Mouse (Mus musculus) heart, embryonic 10.5 days (tissue): ENCODE results near the gene Faf1. TPM values are rescaled to one million over a fixed set of nuclear protein-coding genes. Genes with fewer than 3 reads are reported as not detected.
A peak's percentile ranks its signal among the peaks of the same experiment; 100 is the strongest.

Experiments used
- DNase-seq: peaks from one replicate; pipeline ENCODE4 v3.0.0-alpha.2; 2017; ENCODE audit warnings: low spot score
- H3K27ac ChIP-seq: fragments of 300-500 bp; sonication (generic); 2 replicates; pipeline ENCODE4 v1.5.1; 2016; ENCODE audit warnings: mild to moderate bottlenecking
- H3K27me3 ChIP-seq: fragments of 300-500 bp; sonication (generic); 2 replicates; pipeline ENCODE4 v1.6.1; 2016; ENCODE audit warnings: mild to moderate bottlenecking; ENCODE audit not compliant: poor library complexity, insufficient read depth, severe bottlenecking
- H3K36me3 ChIP-seq: fragments of 300-500 bp; sonication (generic); 2 replicates; pipeline ENCODE4 v1.6.1; 2016; ENCODE audit warnings: mild to moderate bottlenecking, moderate library complexity
- H3K4me1 ChIP-seq: fragments of 300-500 bp; sonication (generic); 2 replicates; pipeline ENCODE4 v1.6.1; 2016; ENCODE audit warnings: mild to moderate bottlenecking
- H3K4me3 ChIP-seq: fragments of 300-500 bp; sonication (generic); 2 replicates; pipeline ENCODE4 v1.5.1; 2016; ENCODE audit warnings: mild to moderate bottlenecking, moderate library complexity
- H3K9me3 ChIP-seq: fragments of 300-500 bp; sonication (generic); 2 replicates; pipeline ENCODE4 v1.6.1; 2016; ENCODE audit warnings: mild to moderate bottlenecking, moderate library complexity
- WGBS: fragments of 180-500 bp; shearing (Covaris S2); methylation state at CpG from one replicate; pipeline ENCODE4 v1.1.7; 2016; 5-methylcytosine and 5-hydroxymethylcytosine counted together
- polyA plus RNA-seq: library from polyadenylated mRNA; unstranded; fragments of >200 nt; fragmentation: Nextera tagmentation; extraction: Ambion mirVana; gene quantifications from 2 replicates; pipeline ENCODE4 v1.2.1, GENCODE M21; 2016

The Faf1 gene
- polyA plus RNA-seq, 1 experiment from 2014 or later: 27.0 TPM

GRCm38 (mm10) chr4:109974655-109975380 is 298.4 kb downstream of the Faf1 start:
- Histone ChIP-seq H3K27me3 (peaks cover 96% of the 10 kb centered on the region), H3K27ac (no peak overlapping the region), H3K4me1 (peaks cover 22% of the 10 kb centered on the region), H3K4me3 (peak overlapping the region; percentile 32; the same call in 1 of the 2 replicates), H3K9me3 (no peaks in the 10 kb centered on the region), H3K36me3 (no peaks in the 10 kb centered on the region)
- DNase-seq: no peak
- 2% methylated on average over 33 of the region's 33 CpGs for WGBS

GRCm38 (mm10) chr4:109975381-109976240 is 299.2 kb downstream of the Faf1 start:
- DNase-seq: no peak
- H3K36me3 ChIP-seq: no peaks in the 10 kb centered on the region
- H3K9me3 ChIP-seq: no peaks in the 10 kb centered on the region
- H3K4me3 ChIP-seq: no peak overlapping the region
- H3K4me1 ChIP-seq: peaks cover 30% of the 10 kb centered on the region
- 7% methylated on average over 25 of the region's 25 CpGs for WGBS
- no peak overlapping the region for H3K27ac ChIP-seq
- peaks cover 100% of the 10 kb centered on the region for H3K27me3 ChIP-seq

- Histone ChIP-seq H3K4me1 (peaks cover 30% of the 10 kb centered on the region), H3K9me3 (no peaks in the 10 kb centered on the region), H3K27me3 (peaks cover 100% of the 10 kb centered on the region), H3K36me3 (no peaks in the 10 kb centered on the region), H3K27ac (no peak overlapping the region), H3K4me3 (no peak overlapping the region)
- no peak for DNase-seq
- 2% methylated on average over 34 of the region's 34 CpGs for WGBS
These were observed 300.1 kb downstream of the Faf1 start for GRCm38 (mm10) chr4:109976273-109977147.

GRCm38 (mm10) chr4:109977148-109978067 is 301.0 kb downstream of the Faf1 start, which contains the start of gene Dmrta2:
Dmrta2 (plus strand) TSS chr4:109978053.
- peak within 1 kb of the TSS; percentile 65 for H3K4me3 ChIP-seq
- no peak for DNase-seq
- H3K36me3 ChIP-seq: no peaks in the 10 kb centered on the region
- no peaks in the 10 kb centered on the region for H3K9me3 ChIP-seq
- WGBS: under 1% methylated on average over 64 of the region's 64 CpGs
- H3K27ac ChIP-seq: peak within 1 kb of the TSS; percentile 67; the same call in 1 of the 2 replicates
- peaks cover 100% of the 10 kb centered on the region for H3K27me3 ChIP-seq
- peaks cover 39% of the 10 kb centered on the region for H3K4me1 ChIP-seq

- Histone ChIP-seq H3K36me3 (no peaks in the 10 kb centered on the region), H3K27ac (peak overlapping the region; percentile 67; the same call in 1 of the 2 replicates), H3K4me1 (peaks cover 43% of the 10 kb centered on the region), H3K4me3 (peak overlapping the region; percentile 65), H3K27me3 (peaks cover 100% of the 10 kb centered on the region), H3K9me3 (no peaks in the 10 kb centered on the region)
- 0% methylated on average over 55 of the region's 56 CpGs for WGBS
- no peak for DNase-seq
These were observed 301.9 kb downstream of the Faf1 start for GRCm38 (mm10) chr4:109978068-109978857.

GRCm38 (mm10) chr4:109978858-109979340 is 302.5 kb downstream of the Faf1 start:
- H3K4me1 ChIP-seq: peaks cover 49% of the 10 kb centered on the region
- H3K27me3 ChIP-seq: peaks cover 100% of the 10 kb centered on the region
- no peak overlapping the region for H3K27ac ChIP-seq
- no peaks in the 10 kb centered on the region for H3K9me3 ChIP-seq
- 4% methylated on average over 9 of the region's 9 CpGs for WGBS
- no peak for DNase-seq
- H3K36me3 ChIP-seq: no peaks in the 10 kb centered on the region
- no peak overlapping the region; the same call in 1 of the 2 replicates for H3K4me3 ChIP-seq

GRCm38 (mm10) chr4:109979461-109980320 is 303.3 kb downstream of the Faf1 start:
- H3K27me3 ChIP-seq: peaks cover 100% of the 10 kb centered on the region
- no peak overlapping the region; the same call in 1 of the 2 replicates for H3K27ac ChIP-seq
- H3K4me1 ChIP-seq: peaks cover 54% of the 10 kb centered on the region
- peak overlapping the region; percentile 49 for H3K4me3 ChIP-seq
- H3K9me3 ChIP-seq: no peaks in the 10 kb centered on the region
- DNase-seq: no peak
- WGBS: 1% methylated on average over 66 of the region's 66 CpGs
- no peaks in the 10 kb centered on the region for H3K36me3 ChIP-seq

GRCm38 (mm10) chr4:109980321-109981082 is 304.1 kb downstream of the Faf1 start:
- Histone ChIP-seq H3K27ac (no peak overlapping the region; the same call in 1 of the 2 replicates), H3K27me3 (peaks cover 100% of the 10 kb centered on the region), H3K36me3 (no peaks in the 10 kb centered on the region), H3K9me3 (no peaks in the 10 kb centered on the region), H3K4me3 (peak overlapping the region; percentile 49), H3K4me1 (peaks cover 58% of the 10 kb centered on the region)
- 4% methylated on average over 28 of the region's 29 CpGs for WGBS
- DNase-seq: no peak

GRCm38 (mm10) chr4:109981083-109981870 is 304.9 kb downstream of the Faf1 start:
- 1% methylated on average over 37 of the region's 37 CpGs for WGBS
- H3K27ac ChIP-seq: no peak overlapping the region

More at GRCm38 (mm10) chr4:109981083-109981870, 304.9 kb downstream of the Faf1 start:
- no peaks in the 10 kb centered on the region for H3K36me3 ChIP-seq
- H3K4me3 ChIP-seq: peak overlapping the region; percentile 58
- no peak for DNase-seq
- H3K4me1 ChIP-seq: peaks cover 58% of the 10 kb centered on the region
- no peaks in the 10 kb centered on the region for H3K9me3 ChIP-seq
- H3K27me3 ChIP-seq: peaks cover 100% of the 10 kb centered on the region
